Mouse (Mus musculus) left cerebral cortex, adult 8-10 months (tissue): ENCODE results near the gene Trim15. TPM values are rescaled to one million over a fixed set of nuclear protein-coding genes. Genes with fewer than 3 reads are reported as not detected.

ENCODE experiments used
- DNase-seq, 2 experiments: peaks; one replicate each; pipeline ENCODE4 v3.0.0; 2022; ENCODE audit warnings: low spot score in 2 of 2
- total RNA-seq, 4 experiments: library from RNA; stranded (reverse); gene quantifications; 2 replicates each; pipeline ENCODE4 v1.2.4; 2022

Trim15 gene
- total RNA-seq, 4 experiments from 2014 or later = 0.19 TPM; not detected in 3

GRCm38 (mm10) chr17:36869955-36870810 lies 3.2 kb upstream of the Trim15 start:
- no peak for DNase-seq

- no peak for DNase-seq
Measured at GRCm38 (mm10) chr17:36869284-36869954, 2.4 kb upstream of the Trim15 start, which contains the start of gene Trim10. TSS of gene Trim10 (plus strand) at chr17:36869574.

- no peak for DNase-seq
Measured at GRCm38 (mm10) chr17:36868836-36869235, 1.8 kb upstream of the Trim15 start.

- DNase-seq = no peak
Measured at GRCm38 (mm10) chr17:36861680-36862079, 5.3 kb downstream of the Trim15 start.

- no peak for DNase-seq
Measured at GRCm38 (mm10) chr17:36858181-36858580, 8.8 kb downstream of the Trim15 start.

GRCm38 (mm10) chr17:36856236-36856635 lies 10.8 kb downstream of the Trim15 start:
- DNase-seq = no peak

- DNase-seq = no peak
Measured at GRCm38 (mm10) chr17:36855484-36855883, 11.5 kb downstream of the Trim15 start.

GRCm38 (mm10) chr17:36851627-36852026 lies 15.4 kb downstream of the Trim15 start:
- DNase-seq = no peak

- DNase-seq = no peak
Measured at GRCm38 (mm10) chr17:36851200-36851599, 15.8 kb downstream of the Trim15 start.

GRCm38 (mm10) chr17:36849992-36850391 lies 17.0 kb downstream of the Trim15 start:
- no peak for DNase-seq

GRCm38 (mm10) chr17:36848911-36849310 lies 18.1 kb downstream of the Trim15 start:
- DNase-seq = no peak

GRCm38 (mm10) chr17:36844725-36845124 lies 22.3 kb downstream of the Trim15 start:
- no peak for DNase-seq

GRCm38 (mm10) chr17:36844286-36844719 lies 22.7 kb downstream of the Trim15 start:
- no peak for DNase-seq

GRCm38 (mm10) chr17:36843696-36844095 lies 23.3 kb downstream of the Trim15 start:
- no peak for DNase-seq

- DNase-seq = no peak
Measured at GRCm38 (mm10) chr17:36840961-36841445, 26.0 kb downstream of the Trim15 start.

GRCm38 (mm10) chr17:36839931-36840330 lies 27.1 kb downstream of the Trim15 start:
- DNase-seq = no peak

GRCm38 (mm10) chr17:36839001-36839400 lies 28.0 kb downstream of the Trim15 start:
- no peak for DNase-seq

GRCm38 (mm10) chr17:36836874-36837647 lies 29.9 kb downstream of the Trim15 start, which contains the start of gene Trim26:
TSS of gene Trim26 (plus strand) at chr17:36837134.
- peak; percentile 90 to 95 for DNase-seq

- DNase-seq = no peak
Measured at GRCm38 (mm10) chr17:36836427-36836812, 30.6 kb downstream of the Trim15 start.

GRCm38 (mm10) chr17:36835591-36836426 lies 31.2 kb downstream of the Trim15 start:
- DNase-seq = peak; percentile 18 to 24

- no peak for DNase-seq
Measured at GRCm38 (mm10) chr17:36832694-36833093, 34.3 kb downstream of the Trim15 start.
